Mouse (Mus musculus): ENCODE measurements around the gene Fam129b. TPM values are rescaled to one million over a fixed set of nuclear protein-coding genes. Genes with fewer than 3 reads are reported as not detected.

Gene Fam129b
- total RNA-seq, 1 experiment = 90.0 TPM

DNA sequence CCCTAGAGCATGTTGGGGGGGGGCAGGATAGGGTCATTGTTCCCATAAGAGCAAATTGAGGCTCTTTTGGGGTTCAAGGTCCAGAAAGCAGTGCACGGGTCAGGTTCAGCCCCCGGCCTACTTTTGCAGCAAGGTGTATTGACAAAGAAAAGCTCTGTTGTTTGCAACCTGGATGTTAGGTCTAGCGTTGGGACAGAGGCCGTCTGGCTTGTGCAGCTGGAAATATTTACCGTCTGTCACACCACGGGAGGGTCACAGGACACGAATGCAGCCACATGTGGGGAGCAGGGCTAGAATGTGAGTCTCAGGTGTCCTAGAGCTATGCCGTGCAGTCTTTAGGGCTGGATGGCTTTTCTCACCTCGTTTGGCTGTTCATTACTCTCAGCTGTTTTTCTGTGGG is 42.5 kb downstream of the Fam129b start:
- H3K9ac ChIP-seq (ENCODE audit: insufficient read depth, low read depth, low read length, poor library complexity, severe bottlenecking) = no peak overlapping the region
- peaks cover 46% of the 10 kb centered on the region for H3K36me3 ChIP-seq (ENCODE audit: control insufficient read depth, insufficient read depth, low read length, poor library complexity, severe bottlenecking)
- H3K9me3 ChIP-seq (ENCODE audit: control insufficient read depth, insufficient read depth, low read depth, low read length) = no peaks in the 10 kb centered on the region
- H3K4me1 ChIP-seq (ENCODE audit: control insufficient read depth in 2 of 2, insufficient read depth in 2 of 2, low read length in 2 of 2, poor library complexity in 1 of 2) = peaks cover 0 to 33% of the 10 kb centered on the region in 2 experiments; a peak in 2 of 4 replicates
- TF ChIP-seq ZC3H11A (IDR thresholded peaks at IDR 0.05; ENCODE audit: borderline replicate concordance, low read depth, low read length) (no peak), MAFK (IDR thresholded peaks at IDR 0.05; ENCODE audit: insufficient read depth, low read depth, low read length) (no peak), HCFC1 (IDR thresholded peaks at IDR 0.05; ENCODE audit: borderline replicate concordance, insufficient read depth, low read length) (no peak), CHD2 (IDR thresholded peaks at IDR 0.05; ENCODE audit: low read depth, low read length) (no peak), ZNF384 (IDR thresholded peaks at IDR 0.05; ENCODE audit: low read depth, low read length) (no peak)
- no peak overlapping the region for H3K27ac ChIP-seq (ENCODE audit: insufficient read depth, low read depth, low read length, poor library complexity, severe bottlenecking)
- in situ Hi-C loops (cut with MboI; ENCODE audit: low sequenced_read_pairs in 2 of 2, unreplicated experiment in 2 of 2) = no loop called here
- DNase-seq (ENCODE audit: low read depth, low spot score) = no peak
- no peak overlapping the region for H3K4me3 ChIP-seq (ENCODE audit: insufficient read depth in 1 of 2, low read depth in 1 of 2, low read length in 2 of 2, poor library complexity in 1 of 2, severe bottlenecking in 1 of 2)

DNA sequence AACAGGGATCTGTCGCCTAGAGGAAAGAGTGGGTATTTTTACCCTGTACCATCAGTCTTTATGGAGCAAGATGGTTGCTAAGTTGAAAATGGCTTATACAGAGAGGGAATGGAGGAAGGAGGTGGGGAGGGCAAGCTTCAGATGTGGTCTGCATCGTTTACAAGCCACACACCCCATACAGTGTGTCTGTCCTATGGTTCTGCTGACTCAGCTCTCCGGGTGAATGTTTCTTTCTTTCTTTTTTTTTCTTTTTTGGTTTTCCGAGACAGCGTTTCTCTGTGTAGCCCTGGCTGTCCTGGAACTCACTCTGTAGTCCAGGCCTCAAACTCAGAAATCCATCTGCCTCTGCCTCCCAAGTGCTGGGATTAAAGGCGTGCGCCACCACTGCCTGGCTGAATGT is 45.3 kb downstream of the Fam129b start:
- H3K27ac ChIP-seq (ENCODE audit: insufficient read depth, low read depth, low read length, poor library complexity, severe bottlenecking) = no peak overlapping the region
- in situ Hi-C loops (cut with MboI; ENCODE audit: low sequenced_read_pairs in 2 of 2, unreplicated experiment in 2 of 2) = loop anchor here in 1 of 2 experiments (5.0 kb wide), 1 partner anchor 59 kb away; no protein-coding TSS in a partner anchor
- peaks cover 58% of the 10 kb centered on the region for H3K36me3 ChIP-seq (ENCODE audit: control insufficient read depth, insufficient read depth, low read length, poor library complexity, severe bottlenecking)
- no peaks in the 10 kb centered on the region for H3K9me3 ChIP-seq (ENCODE audit: control insufficient read depth, insufficient read depth, low read depth, low read length)
- H3K4me1 ChIP-seq (ENCODE audit: control insufficient read depth in 2 of 2, insufficient read depth in 2 of 2, low read length in 2 of 2, poor library complexity in 1 of 2) = peaks cover 0 to 32% of the 10 kb centered on the region in 2 experiments; a peak in 2 of 4 replicates
- no peak overlapping the region for H3K4me3 ChIP-seq (ENCODE audit: insufficient read depth in 1 of 2, low read depth in 1 of 2, low read length in 2 of 2, poor library complexity in 1 of 2, severe bottlenecking in 1 of 2)
- no peak for TF ChIP-seq ZC3H11A (IDR thresholded peaks at IDR 0.05; ENCODE audit: borderline replicate concordance, low read depth, low read length)
- no peak for TF ChIP-seq HCFC1 (IDR thresholded peaks at IDR 0.05; ENCODE audit: borderline replicate concordance, insufficient read depth, low read length)
- TF ChIP-seq CHD2 (IDR thresholded peaks at IDR 0.05; ENCODE audit: low read depth, low read length) = no peak
- TF ChIP-seq ZNF384 (IDR thresholded peaks at IDR 0.05; ENCODE audit: low read depth, low read length) = no peak
- peak; percentile 83 for TF ChIP-seq MAFK (IDR thresholded peaks at IDR 0.05; ENCODE audit: insufficient read depth, low read depth, low read length)
- no peak for DNase-seq (ENCODE audit: low read depth, low spot score)
- no peak overlapping the region for H3K9ac ChIP-seq (ENCODE audit: insufficient read depth, low read depth, low read length, poor library complexity, severe bottlenecking)

DNA sequence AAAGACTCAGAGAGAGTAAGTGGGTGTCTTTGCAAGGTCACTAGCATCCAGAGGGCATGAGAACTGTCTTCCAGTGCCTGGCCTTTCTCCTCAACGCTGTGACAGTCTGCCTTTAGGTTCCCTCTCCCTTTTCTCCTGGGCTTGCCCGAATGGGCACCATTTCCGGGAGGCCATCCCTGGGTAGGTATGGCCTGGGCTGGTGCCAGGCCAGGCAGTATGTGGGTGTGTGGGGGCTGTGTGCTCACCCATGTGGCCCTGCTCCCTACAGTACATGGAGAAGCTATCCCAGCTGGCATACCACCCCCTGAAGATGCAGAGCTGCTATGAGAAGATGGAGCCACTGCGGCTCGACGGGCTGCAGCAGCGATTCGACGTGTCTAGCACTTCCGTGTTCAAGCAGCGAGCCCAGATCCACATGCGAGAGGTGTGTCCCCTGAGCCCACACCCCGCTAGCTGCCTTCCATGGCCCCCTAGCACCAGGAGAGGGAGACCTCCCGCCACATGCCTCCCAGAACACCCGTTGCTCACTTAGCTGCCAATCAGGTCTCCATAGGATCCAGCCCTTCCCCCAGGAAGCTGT is 46.0 kb downstream of the Fam129b start:
- Histone ChIP-seq H3K9ac (ENCODE audit: insufficient read depth, low read depth, low read length, poor library complexity, severe bottlenecking) (no peak overlapping the region), H3K27ac (ENCODE audit: insufficient read depth, low read depth, low read length, poor library complexity, severe bottlenecking) (no peak overlapping the region), H3K36me3 (ENCODE audit: control insufficient read depth, insufficient read depth, low read length, poor library complexity, severe bottlenecking) (peaks cover 58% of the 10 kb centered on the region), H3K4me3 (ENCODE audit: insufficient read depth in 1 of 2, low read depth in 1 of 2, low read length in 2 of 2, poor library complexity in 1 of 2, severe bottlenecking in 1 of 2) (no peak overlapping the region), H3K4me1 (ENCODE audit: control insufficient read depth in 2 of 2, insufficient read depth in 2 of 2, low read length in 2 of 2, poor library complexity in 1 of 2) (peaks cover 0 to 32% of the 10 kb centered on the region in 2 experiments; a peak in 2 of 4 replicates), H3K9me3 (ENCODE audit: control insufficient read depth, insufficient read depth, low read depth, low read length) (no peaks in the 10 kb centered on the region)
- TF ChIP-seq MAFK (IDR thresholded peaks at IDR 0.05; ENCODE audit: insufficient read depth, low read depth, low read length) (no peak), ZNF384 (IDR thresholded peaks at IDR 0.05; ENCODE audit: low read depth, low read length) (no peak), ZC3H11A (IDR thresholded peaks at IDR 0.05; ENCODE audit: borderline replicate concordance, low read depth, low read length) (no peak), CHD2 (IDR thresholded peaks at IDR 0.05; ENCODE audit: low read depth, low read length) (no peak), HCFC1 (IDR thresholded peaks at IDR 0.05; ENCODE audit: borderline replicate concordance, insufficient read depth, low read length) (no peak)
- in situ Hi-C loops (cut with MboI; ENCODE audit: low sequenced_read_pairs in 2 of 2, unreplicated experiment in 2 of 2) = loop anchor here in 1 of 2 experiments (5.0 kb wide), 1 partner anchor 60 kb away; no protein-coding TSS in a partner anchor
- DNase-seq (ENCODE audit: low read depth, low spot score) = no peak

- Histone ChIP-seq H3K27ac (ENCODE audit: insufficient read depth, low read depth, low read length, poor library complexity, severe bottlenecking) (no peak overlapping the region), H3K9ac (ENCODE audit: insufficient read depth, low read depth, low read length, poor library complexity, severe bottlenecking) (no peak overlapping the region), H3K4me1 (ENCODE audit: control insufficient read depth in 2 of 2, insufficient read depth in 2 of 2, low read length in 2 of 2, poor library complexity in 1 of 2) (peaks cover 0 to 28% of the 10 kb centered on the region in 2 experiments; a peak in 2 of 4 replicates), H3K36me3 (ENCODE audit: control insufficient read depth, insufficient read depth, low read length, poor library complexity, severe bottlenecking) (peaks cover 58% of the 10 kb centered on the region), H3K4me3 (ENCODE audit: insufficient read depth in 1 of 2, low read depth in 1 of 2, low read length in 2 of 2, poor library complexity in 1 of 2, severe bottlenecking in 1 of 2) (no peak overlapping the region), H3K9me3 (ENCODE audit: control insufficient read depth, insufficient read depth, low read depth, low read length) (no peaks in the 10 kb centered on the region)
- no peak for DNase-seq (ENCODE audit: low read depth, low spot score)
- in situ Hi-C loops (cut with MboI; ENCODE audit: low sequenced_read_pairs in 2 of 2, unreplicated experiment in 2 of 2) = loop anchor here in 1 of 2 experiments (5.0 kb wide), 1 partner anchor 60 kb away; no protein-coding TSS in a partner anchor
- TF ChIP-seq ZC3H11A (IDR thresholded peaks at IDR 0.05; ENCODE audit: borderline replicate concordance, low read depth, low read length) (no peak), MAFK (IDR thresholded peaks at IDR 0.05; ENCODE audit: insufficient read depth, low read depth, low read length) (no peak), ZNF384 (IDR thresholded peaks at IDR 0.05; ENCODE audit: low read depth, low read length) (no peak), HCFC1 (IDR thresholded peaks at IDR 0.05; ENCODE audit: borderline replicate concordance, insufficient read depth, low read length) (no peak), CHD2 (IDR thresholded peaks at IDR 0.05; ENCODE audit: low read depth, low read length) (no peak)
Observed at GRCm38 (mm10) chr2:32922564-32922963, 46.6 kb downstream of the Fam129b start.
